Mouse (Mus musculus): Measurements from ENCODE around the gene Mrpl30.

Mrpl30 gene

DNA sequence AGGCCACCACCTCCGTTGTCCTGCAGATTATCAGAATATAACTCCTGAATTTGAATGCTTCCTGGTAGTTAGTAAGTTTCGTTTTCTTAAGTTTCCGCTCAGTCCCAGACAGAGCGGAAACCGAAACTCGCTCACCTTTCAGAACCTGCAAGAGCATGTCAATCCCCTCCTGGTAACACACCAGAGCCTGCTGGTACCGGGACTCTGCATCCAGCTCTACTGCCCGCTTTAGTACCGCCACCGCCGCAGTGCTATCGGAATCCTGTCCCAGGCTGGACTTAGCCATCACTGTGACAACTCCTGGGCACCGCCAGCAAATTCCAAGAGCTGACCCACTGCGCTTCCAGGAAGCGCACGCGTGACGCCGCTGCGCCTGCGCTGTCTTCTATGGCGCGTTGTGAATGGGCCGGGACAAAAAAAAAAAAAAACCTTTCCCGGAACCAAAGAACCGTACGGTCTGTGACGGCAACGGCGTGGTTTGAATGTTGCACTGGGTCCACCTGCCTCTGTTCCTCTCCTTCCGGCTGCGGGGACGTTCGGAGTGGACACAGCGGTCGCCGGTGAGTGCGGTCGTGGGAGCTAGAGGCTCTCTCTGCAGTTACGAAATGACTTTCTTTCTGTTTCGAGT, at the start of gene Mrpl30, which contains the start of gene Mitd1:
Gene Mrpl30, plus strand, starts transcription at position 453 of the 628 bp plus-strand sequence.
Gene Mitd1, minus strand, starts transcription at position 387 of the 628 bp plus-strand sequence.
- peak; percentile 85 to 91 for DNase-seq (ENCODE audit: low read depth in 2 of 2, low spot score in 2 of 2)

DNA sequence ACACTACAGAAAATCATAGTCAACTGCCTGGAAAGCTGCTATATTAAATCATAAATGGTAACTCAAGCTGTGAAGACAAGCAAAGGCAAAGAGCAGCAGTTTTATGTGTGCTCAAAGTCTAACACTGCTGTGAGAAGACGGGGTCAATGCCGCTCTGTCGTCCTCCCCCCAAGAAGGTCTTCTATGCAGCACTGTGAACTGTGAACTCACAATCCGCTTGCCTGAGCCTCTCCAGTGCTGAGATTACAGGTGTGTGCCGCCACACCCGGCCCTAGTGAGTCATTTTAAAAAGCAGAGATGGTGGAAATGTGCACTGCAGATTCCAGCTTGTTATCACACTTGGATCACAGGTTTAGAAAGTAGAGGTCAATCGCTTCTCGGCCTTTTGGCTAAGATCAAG, 43.4 kb upstream of the Mrpl30 start:
- no peak for DNase-seq (ENCODE audit: low read depth in 2 of 2, low spot score in 2 of 2)

DNA sequence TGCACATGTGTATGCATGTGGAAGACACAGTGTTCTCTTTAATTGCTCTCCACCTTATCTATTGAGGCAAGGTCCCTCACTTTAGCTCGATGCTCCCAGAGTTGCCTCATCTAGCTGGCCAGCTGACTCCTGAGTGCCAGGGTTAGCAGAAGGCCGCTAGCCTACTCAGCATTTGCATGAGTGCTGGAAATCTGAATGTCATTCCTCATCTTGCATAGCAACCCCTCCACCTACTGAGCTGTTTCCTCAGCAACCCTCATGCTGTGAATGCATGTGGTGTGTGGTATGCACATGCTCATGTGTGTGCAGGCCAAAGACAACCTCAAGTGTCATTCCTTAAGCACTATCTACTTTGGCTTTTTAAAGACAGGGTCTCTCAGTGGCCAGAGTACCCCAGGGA, 39.6 kb upstream of the Mrpl30 start:
- no peak for DNase-seq (ENCODE audit: low read depth in 2 of 2, low spot score in 2 of 2)

DNA sequence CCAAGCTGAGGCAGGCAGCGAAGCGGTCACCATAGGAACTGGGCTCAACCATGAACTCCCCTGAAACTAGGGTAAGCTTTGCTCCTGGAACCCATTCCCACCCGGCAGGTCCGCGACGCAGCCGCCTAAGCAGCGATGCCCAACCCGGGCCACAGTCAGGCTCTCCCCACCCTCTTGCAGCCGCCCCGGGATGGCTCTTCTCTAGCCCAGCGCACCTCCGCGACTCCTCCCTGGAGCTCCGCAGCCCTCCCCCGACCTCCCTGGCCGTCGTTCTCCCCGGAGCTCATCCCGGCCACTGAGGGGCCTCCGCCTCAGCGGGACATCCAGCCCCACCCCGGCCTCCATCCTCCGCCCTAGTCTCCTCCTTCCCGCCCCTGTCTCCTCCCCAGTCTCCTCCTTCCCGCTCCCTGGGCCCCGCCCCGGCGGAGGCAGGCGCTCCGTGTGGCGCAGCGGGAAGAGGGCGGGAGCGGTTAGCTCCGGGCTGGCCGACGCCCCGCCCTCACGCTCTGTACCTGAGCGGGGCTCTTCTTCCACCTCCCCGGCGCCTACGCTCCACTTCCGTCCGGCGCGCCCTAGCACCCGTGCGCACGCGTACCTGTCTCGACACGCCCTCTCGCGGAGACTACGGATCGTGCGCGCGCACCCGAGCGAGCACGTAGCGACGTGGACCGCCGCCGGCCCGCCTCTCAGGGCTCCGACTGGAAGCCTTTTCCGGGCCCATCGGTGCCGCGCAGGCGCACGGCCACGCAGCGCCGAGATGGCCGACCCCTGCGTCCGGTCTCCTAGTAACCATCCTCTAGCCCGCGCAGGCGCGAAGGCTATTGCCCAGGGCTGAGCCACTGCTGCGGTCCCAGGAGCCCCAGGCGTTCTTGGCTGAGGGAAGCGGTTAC, 25.5 kb upstream of the Mrpl30 start:
- DNase-seq (ENCODE audit: low read depth in 2 of 2, low spot score in 2 of 2): peak; percentile 99 to 100

DNA sequence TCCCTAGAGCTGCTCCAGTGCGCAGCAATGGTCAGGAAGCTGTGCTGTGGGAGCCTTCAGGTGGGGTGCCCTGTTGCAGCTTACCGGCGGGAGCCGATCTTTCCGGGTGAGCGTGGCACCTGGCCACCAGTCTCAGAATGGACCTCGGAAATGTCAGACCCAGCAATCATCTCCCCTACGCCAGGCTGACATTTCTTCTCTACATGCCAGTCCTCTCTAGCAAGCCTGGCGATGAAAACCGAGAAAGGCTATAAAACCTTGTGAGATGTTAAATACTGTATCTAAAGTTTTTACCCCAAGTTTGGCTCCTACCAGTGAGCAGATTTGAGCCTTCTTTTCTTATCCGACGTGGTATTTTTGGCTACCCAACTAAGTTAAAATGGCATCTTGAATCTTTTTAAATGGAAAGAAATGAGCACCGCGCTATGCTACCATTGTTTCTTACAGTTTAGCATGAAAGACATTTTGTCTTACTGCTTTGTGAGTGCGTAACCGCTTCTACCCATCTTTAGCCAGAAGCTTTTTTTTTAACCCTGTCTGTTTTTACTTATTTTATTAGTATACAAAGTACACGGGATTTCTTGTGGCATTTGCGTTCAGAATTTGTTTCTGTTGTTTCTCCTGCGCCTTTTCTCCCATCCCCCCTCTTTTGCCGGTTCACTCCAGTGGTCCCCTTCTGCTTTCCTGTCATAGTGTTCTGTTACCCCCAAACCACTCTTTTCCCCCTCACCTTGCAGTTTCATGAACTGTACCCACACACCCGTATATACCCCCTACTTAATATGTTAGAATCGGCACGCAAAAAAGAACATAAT, 24.7 kb upstream of the Mrpl30 start:
- DNase-seq (ENCODE audit: low read depth in 2 of 2, low spot score in 2 of 2): no peak

DNA sequence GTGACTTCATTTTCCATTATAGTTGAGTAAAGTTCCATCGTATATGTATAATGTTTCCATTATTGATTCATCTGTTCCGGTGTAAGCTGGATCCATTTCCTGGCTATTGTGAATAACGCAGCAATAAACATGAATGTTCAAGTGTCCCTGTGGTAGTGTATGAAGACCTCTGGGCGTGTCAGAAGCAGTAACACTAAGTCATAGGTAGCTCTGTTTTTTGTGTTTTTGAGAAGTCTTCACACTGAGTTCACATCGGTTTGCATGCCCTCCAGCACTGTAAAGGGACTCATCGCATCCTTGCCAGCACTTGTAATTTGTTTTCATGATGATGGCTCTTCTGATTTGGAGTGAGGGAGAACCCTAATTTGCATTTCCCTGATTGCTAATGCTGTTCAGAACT, 24.0 kb upstream of the Mrpl30 start, which contains the start of gene Tsga10:
Gene Tsga10, minus strand, starts transcription at position 144 of the 400 bp plus-strand sequence.
- DNase-seq (ENCODE audit: low read depth in 2 of 2, low spot score in 2 of 2): no peak

DNA sequence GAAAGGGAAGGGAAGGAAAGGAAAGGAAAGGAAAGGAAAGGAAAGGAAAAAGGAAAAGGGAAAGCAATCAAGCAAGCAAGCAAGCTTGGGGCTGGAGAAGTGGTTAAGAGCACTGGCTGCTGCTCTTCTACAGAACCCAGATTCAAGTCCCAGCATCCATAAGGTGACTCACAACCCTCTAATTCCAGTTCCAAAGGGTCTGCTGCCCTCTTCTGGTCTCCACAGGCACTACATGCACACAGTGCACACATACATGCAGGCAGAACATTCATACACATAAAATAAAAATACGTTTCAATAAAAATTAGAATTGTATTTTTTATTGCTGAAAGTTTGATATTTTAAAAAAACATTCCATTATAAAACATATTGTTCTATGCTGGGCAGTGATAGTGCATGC, 23.2 kb upstream of the Mrpl30 start:
- peak; percentile 29 to 53 for DNase-seq (ENCODE audit: low read depth in 2 of 2, low spot score in 2 of 2)

DNA sequence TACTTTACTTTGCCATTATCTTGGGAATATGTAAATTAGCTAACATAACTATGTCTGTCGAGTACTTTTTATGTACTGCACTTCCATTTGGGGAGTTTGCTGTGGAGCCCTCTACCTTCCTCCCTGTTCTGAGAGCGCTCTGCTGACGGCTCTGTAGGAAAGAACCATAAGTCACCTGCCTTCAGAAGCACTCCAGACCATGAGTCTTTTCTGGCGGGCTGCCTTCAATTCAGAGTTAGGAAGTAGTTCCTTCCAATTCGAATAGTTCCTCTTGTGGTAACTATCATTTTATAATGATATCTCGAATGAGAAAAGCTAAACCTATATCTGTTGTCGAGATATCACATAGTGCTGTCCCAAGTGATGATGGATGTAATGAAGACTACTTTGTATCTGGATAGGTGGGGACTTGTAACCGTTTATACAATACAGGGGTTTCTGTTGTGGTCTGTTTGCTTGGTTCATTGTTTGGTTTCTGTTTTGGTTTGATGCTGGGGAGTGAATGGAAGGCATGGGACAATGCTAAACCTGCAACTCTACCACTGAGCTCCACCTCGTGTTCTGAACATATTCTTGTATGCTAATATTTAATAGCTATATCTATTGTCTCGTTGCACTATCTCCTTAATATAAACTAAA, 22.5 kb upstream of the Mrpl30 start:
- no peak for DNase-seq (ENCODE audit: low read depth in 2 of 2, low spot score in 2 of 2)

DNA sequence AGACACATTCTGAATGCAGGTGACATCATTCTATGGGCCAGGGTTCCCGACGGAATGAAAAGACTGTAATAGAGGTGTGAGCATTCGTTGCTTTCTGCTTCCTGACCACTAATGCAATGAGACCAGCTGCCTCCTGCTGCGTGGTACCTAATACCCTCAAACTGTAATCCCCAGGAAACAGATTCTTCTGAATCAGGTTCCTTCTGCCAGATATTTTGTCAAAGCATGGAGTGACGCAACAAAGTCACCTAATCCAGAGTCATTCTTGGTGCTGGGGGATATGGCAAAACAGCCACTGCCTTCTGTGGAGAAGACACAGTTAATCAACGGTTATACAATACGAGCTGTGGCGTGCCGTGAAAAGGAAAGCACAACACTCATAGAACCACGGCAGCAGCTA, 21.6 kb upstream of the Mrpl30 start:
- no peak for DNase-seq (ENCODE audit: low read depth in 2 of 2, low spot score in 2 of 2)

DNA sequence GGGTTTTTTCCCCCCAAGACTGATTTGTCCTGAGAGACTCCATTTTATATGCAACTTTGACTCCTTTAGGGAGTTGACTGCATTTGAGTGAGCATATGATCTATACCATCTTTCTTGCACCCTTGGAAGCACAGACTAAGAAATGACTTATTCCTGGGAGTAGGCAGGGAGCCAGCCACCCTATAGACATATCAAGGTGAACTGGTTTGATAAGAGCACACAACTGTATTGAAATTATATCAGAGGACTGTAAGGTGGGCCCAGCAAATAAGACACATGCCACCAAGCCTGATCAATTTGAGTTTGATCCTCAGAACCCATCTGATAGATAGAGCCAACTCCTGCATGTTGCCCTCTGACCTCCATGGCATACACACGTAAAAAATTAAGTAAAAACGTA, 20.9 kb upstream of the Mrpl30 start:
- no peak for DNase-seq (ENCODE audit: low read depth in 2 of 2, low spot score in 2 of 2)

DNA sequence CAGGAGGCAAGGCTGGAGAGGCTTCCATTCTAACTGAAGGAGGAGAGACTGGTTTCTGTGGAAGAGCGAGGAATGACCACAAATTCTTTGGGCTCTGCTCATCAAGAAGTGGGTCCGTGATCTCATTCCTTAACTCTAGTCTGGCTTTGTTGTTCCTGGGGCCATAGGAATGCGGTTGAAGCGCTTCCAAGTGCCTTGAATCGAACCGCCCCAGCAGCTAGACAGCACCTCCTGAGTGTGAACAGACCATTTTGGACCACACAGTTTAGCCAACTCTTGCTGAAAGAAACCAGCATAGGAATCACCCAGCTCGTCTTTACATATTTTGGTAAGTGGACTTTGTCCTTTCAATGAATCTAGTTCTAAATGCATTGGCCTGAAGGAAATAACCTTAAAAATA, 18.6 kb upstream of the Mrpl30 start, which contains the start of gene Lipt1:
Gene Lipt1, plus strand, starts transcription at position 35 of the 400 bp plus-strand sequence.
- no peak for DNase-seq (ENCODE audit: low read depth in 2 of 2, low spot score in 2 of 2)

DNA sequence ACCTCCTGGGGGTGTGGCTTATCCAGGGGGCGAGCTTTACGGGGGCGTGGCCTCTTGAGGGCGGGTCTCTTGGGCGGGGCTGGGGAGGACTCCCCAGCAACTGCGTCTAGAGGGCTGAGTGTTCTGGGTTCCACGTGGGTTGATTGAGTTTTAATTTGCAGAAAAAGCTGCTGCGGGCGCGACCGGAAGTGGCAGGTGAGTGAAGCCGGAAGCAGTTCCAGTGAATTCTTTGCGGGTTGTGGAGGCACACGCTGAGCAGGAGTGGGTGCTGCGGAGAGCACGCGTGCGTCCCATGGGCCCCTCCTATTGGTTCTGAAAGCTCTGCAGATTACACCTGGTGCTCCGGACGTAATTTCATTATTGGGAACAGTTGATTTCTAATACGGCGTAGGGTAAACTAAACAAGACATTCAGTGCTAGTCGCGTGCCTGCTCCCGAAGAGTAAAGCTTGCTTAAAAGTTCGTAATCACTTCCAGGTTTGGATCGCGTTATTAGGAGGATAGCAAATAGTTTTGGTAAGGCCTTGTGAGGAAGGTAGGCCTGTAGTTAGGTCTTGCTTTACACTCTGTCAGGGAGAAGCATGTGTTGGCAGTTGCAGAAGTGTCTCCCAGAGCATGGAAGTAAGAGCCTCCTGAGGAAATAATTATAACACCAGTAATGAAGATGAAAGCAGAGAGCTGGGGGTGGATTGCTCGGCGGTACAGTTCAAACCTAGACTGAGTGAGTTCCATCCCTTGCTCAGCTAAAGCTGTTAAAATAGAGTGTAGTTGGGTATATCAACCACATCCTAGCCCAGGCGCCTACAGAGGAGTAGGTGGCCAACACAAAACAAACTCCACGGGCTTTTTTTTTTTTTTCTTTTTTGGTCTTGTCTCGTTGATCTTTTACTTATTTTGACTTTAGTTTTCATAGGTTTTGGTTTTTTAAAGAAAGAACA, 17.9 kb upstream of the Mrpl30 start:
- peak; percentile 66 to 77 for DNase-seq (ENCODE audit: low read depth in 2 of 2, low spot score in 2 of 2)

DNA sequence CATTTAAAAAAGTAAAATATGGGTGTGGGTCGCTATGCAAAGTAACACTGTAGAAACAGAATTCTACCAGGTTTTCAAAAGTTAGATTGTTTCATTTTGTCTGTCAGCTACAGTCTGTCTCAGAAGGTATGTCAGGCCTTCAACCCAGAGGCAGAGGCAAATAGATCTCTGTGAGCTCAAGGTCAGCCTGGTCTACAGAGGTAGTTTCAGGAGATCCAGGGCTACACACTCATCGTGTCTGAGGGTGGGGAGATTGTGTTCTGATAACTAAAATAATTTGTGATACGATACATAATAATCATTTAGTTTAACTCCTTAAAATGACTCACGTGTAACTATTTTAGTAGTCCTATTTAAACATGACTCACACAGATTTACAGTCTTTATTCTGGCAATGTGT, 17.1 kb upstream of the Mrpl30 start:
- no peak for DNase-seq (ENCODE audit: low read depth in 2 of 2, low spot score in 2 of 2)

DNA sequence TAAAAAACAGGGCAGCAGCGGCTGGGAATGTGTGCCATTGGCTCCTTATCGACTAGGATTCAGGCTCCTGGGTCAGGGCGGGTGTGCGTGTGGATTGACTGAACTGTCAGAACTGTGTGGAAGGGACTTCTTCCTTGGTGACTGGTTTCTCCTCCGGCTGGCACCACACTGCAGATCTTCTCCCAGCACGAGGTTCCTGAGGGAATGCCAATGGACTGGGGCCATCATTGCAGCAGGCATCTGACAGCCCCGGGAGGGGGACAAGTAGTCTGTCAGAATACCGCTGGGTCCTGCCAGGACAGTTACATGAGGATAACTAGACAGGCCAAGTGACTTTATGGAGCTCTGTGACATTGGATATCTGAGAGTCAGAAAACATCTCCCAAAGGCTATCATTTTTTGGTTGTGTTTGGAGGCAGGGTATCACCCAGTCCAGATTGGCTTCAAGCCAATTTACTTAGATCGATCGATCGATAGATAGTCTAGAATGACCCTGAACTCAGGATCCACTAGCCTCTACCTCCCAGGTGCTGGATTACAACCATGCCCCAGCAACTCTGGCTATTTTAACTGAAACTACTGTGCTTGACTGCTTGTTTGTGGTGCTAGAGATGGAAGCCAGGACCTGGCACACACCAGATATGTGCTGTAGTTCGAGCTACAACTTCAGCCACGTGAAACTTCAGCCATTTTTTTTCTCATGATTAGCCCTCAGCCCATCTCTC, 12.4 kb upstream of the Mrpl30 start:
- DNase-seq (ENCODE audit: low read depth in 2 of 2, low spot score in 2 of 2): no peak

DNA sequence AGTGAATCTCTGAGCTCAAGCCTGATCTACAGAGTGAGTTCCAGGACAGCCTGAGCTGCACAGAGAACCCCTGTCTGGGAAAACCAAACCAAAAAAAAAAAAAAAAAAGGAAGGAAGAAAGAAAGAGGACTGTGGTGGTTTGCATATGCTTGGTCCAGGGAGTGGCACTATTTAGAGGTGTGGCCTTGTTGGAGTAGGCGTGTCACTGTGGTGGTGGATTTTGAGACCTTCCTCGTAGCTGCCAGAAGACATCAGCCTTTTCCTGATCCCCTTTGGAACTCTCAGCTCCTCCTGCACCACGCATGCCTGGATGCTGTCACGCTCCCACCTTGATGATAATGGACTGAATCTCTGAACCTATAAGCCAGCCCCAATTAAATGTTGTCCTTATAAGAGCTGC, 6.9 kb upstream of the Mrpl30 start:
- no peak for DNase-seq (ENCODE audit: low read depth in 2 of 2, low spot score in 2 of 2)

DNA sequence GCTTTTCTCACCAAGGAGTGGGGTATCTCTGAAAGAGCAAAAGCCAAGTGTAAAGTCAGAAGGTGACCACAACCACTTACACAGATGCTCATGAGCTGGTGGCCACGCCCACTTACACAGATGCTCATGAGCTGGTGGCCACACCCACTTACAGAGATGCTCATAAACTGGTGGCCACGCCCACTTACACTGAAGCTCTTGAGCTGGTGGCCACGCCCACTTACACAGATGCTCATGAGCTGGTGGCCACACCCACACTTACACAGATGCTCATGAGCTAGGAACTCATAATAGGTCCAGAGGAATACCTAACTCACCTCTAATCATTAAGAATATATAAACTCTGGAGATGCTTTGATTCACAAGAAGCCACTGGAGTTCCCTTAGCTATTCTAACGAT, 5.8 kb upstream of the Mrpl30 start:
- no peak for DNase-seq (ENCODE audit: low read depth in 2 of 2, low spot score in 2 of 2)

DNA sequence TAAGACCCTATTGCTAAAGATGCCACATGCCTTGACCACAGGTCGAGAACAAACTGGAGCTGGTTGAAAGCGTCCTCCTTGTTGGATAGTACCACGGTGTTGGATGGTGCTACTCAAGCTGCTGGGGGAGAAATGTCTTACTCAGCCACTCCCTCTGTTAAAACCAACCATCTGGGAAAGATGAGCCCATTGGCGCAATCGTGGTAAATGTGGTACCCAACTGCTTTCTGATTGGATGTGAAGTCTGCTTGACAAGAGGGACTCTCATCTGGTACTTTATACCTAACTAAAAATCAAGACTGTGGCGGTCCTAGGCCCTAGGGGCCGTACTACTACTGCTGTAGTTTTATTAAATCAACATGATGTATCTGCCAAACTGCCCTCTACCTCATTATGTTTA, 1.1 kb upstream of the Mrpl30 start:
- DNase-seq (ENCODE audit: low read depth in 2 of 2, low spot score in 2 of 2): no peak

DNA sequence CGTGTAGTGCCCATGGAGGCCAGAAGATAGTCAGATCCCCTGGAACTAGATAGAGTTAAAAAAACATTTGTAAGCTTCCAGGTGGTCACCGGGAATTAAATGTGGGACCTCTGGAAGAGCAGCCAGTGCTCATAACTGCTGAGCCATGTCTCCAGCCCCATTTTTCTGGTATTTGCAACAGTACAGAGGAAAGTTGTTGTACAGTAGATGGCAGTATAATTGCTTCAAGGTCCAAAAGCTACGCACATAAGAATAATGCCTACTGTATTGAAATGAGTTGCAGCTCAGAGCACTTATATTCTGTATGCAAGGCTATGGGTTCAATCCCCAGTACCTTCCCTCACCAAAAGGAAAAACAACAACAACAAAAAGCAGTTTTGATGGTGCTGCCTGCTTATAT, 1.1 kb downstream of the Mrpl30 start:
- DNase-seq (ENCODE audit: low read depth in 2 of 2, low spot score in 2 of 2): no peak

DNA sequence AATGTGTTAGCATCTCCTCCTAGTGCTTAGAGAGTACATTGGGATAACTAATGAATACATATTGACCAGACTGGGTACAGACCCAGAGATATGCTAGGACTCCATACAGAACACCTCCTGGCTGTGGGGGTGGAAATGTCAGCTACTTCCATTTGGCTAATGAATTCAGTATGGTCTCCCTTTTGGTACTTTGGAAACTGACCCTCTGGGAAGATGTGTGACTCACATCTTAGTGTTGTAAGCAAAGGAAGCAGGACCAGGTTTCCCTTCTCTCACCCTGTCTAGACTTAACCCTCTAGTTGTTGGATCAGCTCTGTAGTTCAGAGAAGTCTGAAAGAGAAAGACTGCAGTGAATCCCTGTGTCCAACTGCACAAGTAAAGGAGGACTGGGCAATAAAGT, 4.3 kb downstream of the Mrpl30 start:
- DNase-seq (ENCODE audit: low read depth in 2 of 2, low spot score in 2 of 2): no peak
